22 mouse cellular contexts compared by ENCODE assay signal in the genomic region with DNA sequence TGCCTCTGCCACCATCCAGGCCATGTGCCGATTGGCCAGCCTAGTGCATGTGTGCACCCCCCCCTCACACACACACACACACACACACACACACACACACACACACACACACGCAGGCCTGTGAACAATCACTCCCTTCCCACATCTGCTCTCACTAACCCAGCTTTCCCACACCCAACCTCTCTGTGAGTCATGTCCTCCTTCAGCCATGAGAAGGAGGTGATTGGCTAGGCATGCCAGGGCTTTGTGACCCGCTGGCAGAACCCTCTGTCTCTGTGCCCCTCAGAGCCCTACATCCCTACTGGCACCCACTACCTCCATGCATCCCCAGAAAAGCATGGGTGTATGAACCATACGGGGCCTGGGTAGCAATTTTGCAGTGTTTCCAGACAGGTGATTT.
"Had no signal": no experiment of that assay in that cellular context is flagged by ENCODE, and none has a peak within 500 bp of the region (broad histone marks: within the 10 kb centered on the region; RNA-seq: fewer than 3 reads in every experiment).

No protein-coding gene starts in this region.

- H3K4me2 ChIP-seq: kidney, embryonic 15.5 days; limb, embryonic 13.5 days; liver, embryonic 12.5 days; liver, embryonic 15.5 days; lung, embryonic 15.5 days; midbrain, embryonic 13.5 days; neural tube, embryonic 13.5 days; stomach, embryonic 15.5 days had no signal

- DNase-seq: kidney, adult 8-10 months; kidney, postnatal 10 days; kidney, postnatal 36 days; liver; lung, adult 18-20 months; lung, postnatal 10 days; right cerebral cortex, postnatal 25 days; spleen, adult 18-20 months; thymus, adult 2 months; thymus, postnatal 14 days; thymus, postnatal 4 days had no signal

- H3K27me3 ChIP-seq: kidney, embryonic 15.5 days; limb, embryonic 13.5 days; liver, embryonic 12.5 days; lung, embryonic 15.5 days; midbrain, embryonic 13.5 days; neural tube, embryonic 13.5 days; stomach, embryonic 15.5 days had no signal

- ATAC-seq: liver, embryonic 12.5 days; midbrain, embryonic 13.5 days; midbrain, embryonic 16.5 days had no signal

- H3K27ac ChIP-seq: kidney, embryonic 15.5 days; limb, embryonic 10.5 days; limb, embryonic 13.5 days; liver, embryonic 12.5 days; liver, embryonic 15.5 days; lung, embryonic 15.5 days; neural tube, embryonic 13.5 days; stomach, embryonic 15.5 days had no signal

- H3K9ac ChIP-seq: kidney, embryonic 15.5 days; limb, embryonic 13.5 days; liver, embryonic 12.5 days; liver, embryonic 15.5 days; lung, embryonic 15.5 days; midbrain, embryonic 13.5 days; neural tube, embryonic 13.5 days; stomach, embryonic 15.5 days had no signal

- H3K4me1 ChIP-seq: liver, embryonic 12.5 days; midbrain, embryonic 13.5 days had no signal

- H3K9me3 ChIP-seq: kidney, embryonic 15.5 days; limb, embryonic 10.5 days; limb, embryonic 13.5 days; liver, embryonic 12.5 days; liver, embryonic 15.5 days; lung, embryonic 15.5 days; midbrain, embryonic 13.5 days; neural tube, embryonic 13.5 days; stomach, embryonic 15.5 days had no signal

- H3K4me3 ChIP-seq: kidney, embryonic 15.5 days; limb, embryonic 10.5 days; limb, embryonic 13.5 days; liver, embryonic 12.5 days; liver, embryonic 15.5 days; lung, embryonic 15.5 days; midbrain, embryonic 13.5 days; myocyte; neural tube, embryonic 13.5 days; stomach, embryonic 15.5 days had no signal

- H3K36me3 ChIP-seq: kidney, embryonic 15.5 days; limb, embryonic 10.5 days; limb, embryonic 13.5 days; liver, embryonic 12.5 days; liver, embryonic 15.5 days; lung, embryonic 15.5 days; midbrain, embryonic 13.5 days; neural tube, embryonic 13.5 days; stomach, embryonic 15.5 days had no signal
